Mouse (Mus musculus): ENCODE measurements at regions not wholly inside any gene's neighbourhood (a gene's known extent, or its start where the extent isn't known, plus 50 kb on each side); places are given as distances from the start of the nearest gene placed in this dataset.

- TF ChIP-seq EP300 (IDR thresholded peaks at IDR 0.05; ENCODE audit: insufficient read depth, low read depth, low read length) (no peak), CTCF (IDR thresholded peaks at IDR 0.05) (no peak), POLR2A (IDR thresholded peaks at IDR 0.05; ENCODE audit: insufficient read depth, low read depth, low read length) (no peak)
- Histone ChIP-seq H3K79me2 (replicated peaks; ENCODE audit: control insufficient read depth, insufficient read depth, low read length) (no peaks in the 10 kb centered on the region), H3K27ac (no peak overlapping the region), H3K27me3 (ENCODE audit: control insufficient read depth, insufficient read depth, low read length) (no peaks in the 10 kb centered on the region), H3K9ac (ENCODE audit: low read depth, low read length) (no peak overlapping the region), H3K4me1 (ENCODE audit: control insufficient read depth, insufficient read depth, low read length) (no peaks in the 10 kb centered on the region), H3K4me3 (no peak overlapping the region), H3K36me3 (ENCODE audit: control insufficient read depth, insufficient read depth, low read length) (no peaks in the 10 kb centered on the region)
- 60% methylated on average over 5 of the region's 5 CpGs for WGBS
- intact Hi-C loops (cut with DNase I) = no loop called here
- no peak for DNase-seq
These were observed 54.8 kb upstream of the Tbx3 start for GRCm38 (mm10) chr5:119615681-119616080.

- H3K4me3 ChIP-seq = no peak overlapping the region
- TF ChIP-seq POLR2A (IDR thresholded peaks at IDR 0.05; ENCODE audit: insufficient read depth, low read depth, low read length) = no peak
- no peak for TF ChIP-seq EP300 (IDR thresholded peaks at IDR 0.05; ENCODE audit: insufficient read depth, low read depth, low read length)
- no peak overlapping the region for H3K9ac ChIP-seq (ENCODE audit: low read depth, low read length)
- H3K79me2 ChIP-seq (replicated peaks; ENCODE audit: control insufficient read depth, insufficient read depth, low read length) = no peaks in the 10 kb centered on the region
- WGBS = 100% methylated on average over 2 of the region's 2 CpGs
- no peak for DNase-seq
- no peak overlapping the region for H3K27ac ChIP-seq
- no peaks in the 10 kb centered on the region for H3K4me1 ChIP-seq (ENCODE audit: control insufficient read depth, insufficient read depth, low read length)
- intact Hi-C loops (cut with DNase I) = no loop called here
- H3K27me3 ChIP-seq (ENCODE audit: control insufficient read depth, insufficient read depth, low read length) = no peaks in the 10 kb centered on the region
- no peaks in the 10 kb centered on the region for H3K36me3 ChIP-seq (ENCODE audit: control insufficient read depth, insufficient read depth, low read length)
These were observed 52.6 kb upstream of the Tbx3 start for GRCm38 (mm10) chr5:119617856-119618255.

- Histone ChIP-seq H3K27ac (no peak overlapping the region), H3K27me3 (ENCODE audit: control insufficient read depth, insufficient read depth, low read length) (no peaks in the 10 kb centered on the region; the same call in 1 of the 2 replicates), H3K4me1 (ENCODE audit: control insufficient read depth, insufficient read depth, low read length) (no peaks in the 10 kb centered on the region), H3K9ac (ENCODE audit: low read depth, low read length) (no peak overlapping the region), H3K79me2 (replicated peaks; ENCODE audit: control insufficient read depth, insufficient read depth, low read length) (no peaks in the 10 kb centered on the region), H3K36me3 (ENCODE audit: control insufficient read depth, insufficient read depth, low read length) (no peaks in the 10 kb centered on the region), H3K4me3 (no peak overlapping the region)
- intact Hi-C loops (cut with DNase I) = no loop called here
- 56% methylated on average over 8 of the region's 8 CpGs for WGBS
- DNase-seq = no peak
- TF ChIP-seq POLR2A (IDR thresholded peaks at IDR 0.05; ENCODE audit: insufficient read depth, low read depth, low read length) (no peak), CTCF (IDR thresholded peaks at IDR 0.05) (no peak)
These were observed 50.6 kb upstream of the Tbx3 start for GRCm38 (mm10) chr5:119619906-119620305.

Data from heart, adult 2 months (tissue).